Mouse (Mus musculus) intestine, embryonic 16.5 days (tissue): ENCODE measurements around the gene Stard7. TPM values are rescaled to one million over a fixed set of nuclear protein-coding genes. Genes with fewer than 3 reads are reported as not detected.
A peak's percentile ranks its signal among the peaks of the same experiment; 100 is the strongest.
"Not testable (repeated sequence)": the region's sequence is repeated elsewhere in the genome, so short reads cannot be mapped to it uniquely, and the experiment has no call there.

Experiments
- ATAC-seq: fragments of 200-750 bp; cut with Nextera tagmentation; 2 replicates; pipeline ENCODE4 v1.8.0; 2017; ENCODE audit warnings: moderate TSS enrichment, moderate library complexity
- H3K27ac ChIP-seq: fragments of 300-500 bp; sonication (generic); 2 replicates; pipeline ENCODE4 v1.5.1; 2014; ENCODE audit warnings: mild to moderate bottlenecking, low read length
- H3K27me3 ChIP-seq: fragments of 300-500 bp; sonication (generic); replicated peaks from 2 replicates; pipeline ENCODE4 v1.6.1; 2014; ENCODE audit warnings: low read length, control low read depth, mixed read lengths; ENCODE audit not compliant: control insufficient read depth, insufficient read depth
- H3K36me3 ChIP-seq: fragments of 300-500 bp; sonication (generic); 2 replicates; pipeline ENCODE4 v1.6.1; 2014; ENCODE audit warnings: low read length, control low read depth; ENCODE audit not compliant: control insufficient read depth, insufficient read depth
- H3K4me1 ChIP-seq: fragments of 300-500 bp; sonication (generic); 2 replicates; pipeline ENCODE4 v1.6.1; 2014; ENCODE audit warnings: low read length, control low read depth, mixed read lengths; ENCODE audit not compliant: control insufficient read depth, insufficient read depth
- H3K4me2 ChIP-seq: fragments of 300-500 bp; sonication (generic); 2 replicates; pipeline ENCODE4 v1.6.1; 2014; ENCODE audit warnings: low read depth, low read length, control low read depth
- H3K4me3 ChIP-seq: fragments of 300-500 bp; sonication (generic); 2 replicates; pipeline ENCODE4 v1.5.1; 2014; ENCODE audit warnings: mild to moderate bottlenecking, low read length
- H3K9ac ChIP-seq: fragments of 300-500 bp; sonication (generic); 2 replicates; pipeline ENCODE4 v1.6.1; 2014; ENCODE audit warnings: low read depth, low read length
- H3K9me3 ChIP-seq: fragments of 300-500 bp; sonication (generic); 2 replicates; pipeline ENCODE4 v1.6.1; 2016; ENCODE audit warnings: low read length, control low read depth; ENCODE audit not compliant: control insufficient read depth
- WGBS: fragments of 180-500 bp; shearing (Covaris S2); extraction: QIAGEN DNeasy Blood & Tissue Kit; methylation state at CpG from one replicate; pipeline ENCODE4 v1.1.7; 2014; 5-methylcytosine and 5-hydroxymethylcytosine counted together
- polyA plus RNA-seq: library from polyadenylated mRNA; unstranded; fragments of >200 nt; fragmentation: Nextera tagmentation; extraction: Ambion mirVana; gene quantifications from 2 replicates; pipeline ENCODE4 v1.2.1, GENCODE M21; 2015

Stard7 gene
- polyA plus RNA-seq, 1 experiment from 2014 or later, result 77.6 TPM

GRCm38 (mm10) chr2:127272049-127272448 is 2.0 kb downstream of the Stard7 start:
- WGBS, result 88% methylated on average over 4 of the region's 4 CpGs
- peaks cover 15% of the 10 kb centered on the region for H3K4me1 ChIP-seq
- not testable (repeated sequence) for H3K27ac ChIP-seq, H3K36me3 ChIP-seq, ATAC-seq, H3K27me3 ChIP-seq, H3K9ac ChIP-seq, H3K9me3 ChIP-seq, H3K4me3 ChIP-seq
- H3K4me2 ChIP-seq, result peak overlapping the region; percentile 80

DNA sequence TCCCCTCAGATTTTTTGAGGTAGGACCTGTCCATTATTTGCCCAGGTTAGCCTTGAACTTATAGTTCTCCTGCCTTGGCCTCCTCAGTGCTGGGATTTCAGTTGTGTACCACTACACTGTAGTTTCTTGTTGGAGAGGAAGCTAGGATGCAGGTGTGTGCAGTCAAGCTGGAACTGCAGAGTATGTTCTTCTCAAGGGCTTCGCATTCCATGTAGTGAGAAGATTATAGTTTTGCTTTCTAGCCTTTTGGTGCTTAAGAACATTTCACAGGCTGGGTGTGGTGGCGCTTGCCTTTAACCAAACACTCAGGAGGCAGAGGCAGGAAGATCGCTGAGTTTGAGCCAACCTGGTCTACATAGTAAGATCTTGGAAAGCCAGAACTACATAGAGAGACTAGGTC is 2.8 kb downstream of the Stard7 start:
- peaks cover 15% of the 10 kb centered on the region for H3K4me1 ChIP-seq
- H3K4me2 ChIP-seq, result no peak overlapping the region
- no peaks in the 10 kb centered on the region for H3K36me3 ChIP-seq
- H3K27ac ChIP-seq, result no peak overlapping the region
- H3K27me3 ChIP-seq, result no peaks in the 10 kb centered on the region
- WGBS, result 96% methylated on average over 3 of the region's 3 CpGs
- H3K9me3 ChIP-seq, result no peaks in the 10 kb centered on the region
- no peak overlapping the region for H3K4me3 ChIP-seq
- no peak overlapping the region for H3K9ac ChIP-seq
- no peak for ATAC-seq

DNA sequence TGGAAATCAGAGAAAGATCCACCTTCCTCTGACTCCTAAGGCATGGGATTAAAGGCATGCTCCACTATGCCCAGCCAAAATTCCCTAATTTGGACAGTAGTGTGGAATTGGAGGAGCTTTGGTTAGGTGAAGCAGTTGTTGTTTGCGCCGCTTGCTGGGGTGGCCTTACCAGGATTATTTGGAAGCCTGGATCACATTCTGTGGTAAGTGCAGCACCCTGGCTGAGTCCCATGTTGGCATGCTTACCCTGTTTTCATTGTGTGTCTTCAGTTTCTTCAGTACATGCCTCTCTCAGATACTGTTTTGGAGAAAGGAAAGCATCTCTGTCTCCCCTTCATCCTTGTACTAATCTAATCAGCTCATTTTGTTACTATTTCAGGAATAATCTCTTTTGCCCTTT is 4.6 kb downstream of the Stard7 start:
- Histone ChIP-seq H3K4me1 (peaks cover 17% of the 10 kb centered on the region), H3K36me3 (no peaks in the 10 kb centered on the region), H3K4me2 (no peak overlapping the region), H3K9ac (no peak overlapping the region), H3K4me3 (no peak overlapping the region), H3K27me3 (no peaks in the 10 kb centered on the region), H3K9me3 (no peaks in the 10 kb centered on the region), H3K27ac (no peak overlapping the region)
- no peak for ATAC-seq
- WGBS, result 86% methylated on average over 2 of the region's 2 CpGs

GRCm38 (mm10) chr2:127275551-127276320 is 5.7 kb downstream of the Stard7 start:
- Histone ChIP-seq H3K9me3 (no peaks in the 10 kb centered on the region), H3K36me3 (no peaks in the 10 kb centered on the region)
- WGBS, result 62% methylated on average over 5 of the region's 5 CpGs

DNA sequence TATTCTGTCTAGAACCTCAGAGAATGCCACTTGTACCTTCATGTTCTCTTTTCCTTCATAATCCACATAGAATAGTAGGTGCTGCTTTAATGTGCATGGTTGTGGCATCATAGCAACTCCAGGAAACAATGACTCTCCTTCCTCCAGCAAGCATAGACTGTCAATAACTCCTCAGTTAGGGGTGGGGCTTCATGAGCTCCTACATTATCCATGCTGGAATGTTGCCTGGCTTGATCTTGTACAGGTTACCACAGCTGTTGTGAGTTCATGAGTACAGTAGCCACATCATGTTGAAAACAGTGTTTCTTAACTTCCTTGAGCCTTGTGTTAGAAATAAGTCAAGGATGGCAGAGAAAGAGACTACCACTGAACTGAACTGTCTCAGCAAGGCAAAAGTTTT is 8.1 kb downstream of the Stard7 start:
- Histone ChIP-seq H3K4me2 (no peak overlapping the region), H3K9me3 (no peaks in the 10 kb centered on the region), H3K27me3 (no peaks in the 10 kb centered on the region), H3K9ac (no peak overlapping the region), H3K4me1 (peaks cover 14% of the 10 kb centered on the region), H3K4me3 (no peak overlapping the region), H3K27ac (no peak overlapping the region), H3K36me3 (no peaks in the 10 kb centered on the region)
- ATAC-seq, result no peak

More at GRCm38 (mm10) chr2:127275551-127276320, 5.7 kb downstream of the Stard7 start:
- no peak for ATAC-seq
- Histone ChIP-seq H3K4me2 (no peak overlapping the region), H3K9ac (no peak overlapping the region), H3K27ac (no peak overlapping the region), H3K4me1 (peaks cover 17% of the 10 kb centered on the region), H3K4me3 (no peak overlapping the region), H3K27me3 (no peaks in the 10 kb centered on the region)

GRCm38 (mm10) chr2:127292250-127292649 is 22.2 kb downstream of the Stard7 start:
- Histone ChIP-seq H3K4me2 (no peak overlapping the region), H3K27me3 (no peaks in the 10 kb centered on the region), H3K9me3 (no peaks in the 10 kb centered on the region), H3K4me1 (no peaks in the 10 kb centered on the region), H3K36me3 (peaks cover 15% of the 10 kb centered on the region), H3K27ac (no peak overlapping the region), H3K9ac (no peak overlapping the region), H3K4me3 (no peak overlapping the region)
- no peak for ATAC-seq
- 68% methylated on average over 4 of the region's 4 CpGs for WGBS

GRCm38 (mm10) chr2:127297001-127297805 is 27.2 kb downstream of the Stard7 start:
- Histone ChIP-seq H3K9me3 (no peaks in the 10 kb centered on the region), H3K4me2 (no peak overlapping the region), H3K27me3 (no peaks in the 10 kb centered on the region), H3K4me3 (no peak overlapping the region), H3K27ac (no peak overlapping the region), H3K9ac (no peak overlapping the region), H3K4me1 (no peaks in the 10 kb centered on the region), H3K36me3 (peaks cover 10% of the 10 kb centered on the region; the same call in 1 of the 2 replicates)
- no peak for ATAC-seq
- WGBS, result 95% methylated on average over 7 of the region's 7 CpGs

DNA sequence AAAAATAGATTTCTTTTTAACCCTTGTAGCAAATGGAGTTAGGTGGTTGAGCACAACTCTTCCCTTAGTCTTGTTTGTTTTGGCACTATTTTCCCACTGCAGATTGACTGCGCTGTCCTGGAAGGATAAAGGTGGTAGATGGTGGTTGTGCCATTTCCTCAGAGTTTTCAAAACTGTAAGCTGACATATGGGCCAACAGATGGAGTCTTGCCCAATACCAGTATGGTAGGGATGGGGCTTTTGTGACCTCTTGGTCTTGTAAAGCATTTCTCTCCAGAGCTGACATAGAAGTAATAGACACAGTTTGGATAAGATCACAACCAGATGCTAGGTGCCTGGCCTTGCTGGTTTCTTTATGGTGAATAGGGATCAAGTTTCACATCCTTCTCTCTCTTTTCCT is 28.0 kb downstream of the Stard7 start:
- H3K9ac ChIP-seq, result no peak overlapping the region
- no peak overlapping the region for H3K4me3 ChIP-seq
- H3K27ac ChIP-seq, result no peak overlapping the region
- no peak overlapping the region for H3K4me2 ChIP-seq
- ATAC-seq, result no peak
- WGBS, result 97% methylated on average over 1 of the region's 1 CpGs
- H3K36me3 ChIP-seq, result peaks cover 10% of the 10 kb centered on the region; the same call in 1 of the 2 replicates
- H3K27me3 ChIP-seq, result no peaks in the 10 kb centered on the region
- H3K4me1 ChIP-seq, result no peaks in the 10 kb centered on the region
- H3K9me3 ChIP-seq, result no peaks in the 10 kb centered on the region

DNA sequence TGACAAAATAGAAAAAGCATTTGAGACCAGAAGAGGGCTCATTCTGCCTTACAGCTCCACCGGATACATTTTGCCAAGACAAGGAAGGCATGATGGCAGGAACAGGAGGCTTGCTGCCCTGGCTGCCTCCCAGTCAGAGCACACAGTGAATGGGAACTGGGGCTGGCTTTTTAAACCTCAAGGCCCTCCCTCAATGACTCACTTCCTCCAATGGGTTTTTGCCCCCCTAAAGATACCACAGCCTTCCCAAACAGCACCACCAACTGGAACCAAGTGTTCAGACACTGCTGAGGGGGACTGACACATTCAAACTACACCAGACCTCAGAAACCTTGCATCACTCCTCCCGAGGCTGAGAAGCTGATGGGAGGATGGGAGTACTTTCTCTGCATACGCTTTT is 30.7 kb downstream of the Stard7 start:
- peaks cover 10% of the 10 kb centered on the region; the same call in 1 of the 2 replicates for H3K36me3 ChIP-seq
- H3K4me2 ChIP-seq, result no peak overlapping the region
- WGBS, result 79% methylated on average over 3 of the region's 3 CpGs
- no peak for ATAC-seq
- no peaks in the 10 kb centered on the region for H3K9me3 ChIP-seq
- no peak overlapping the region for H3K27ac ChIP-seq
- H3K4me1 ChIP-seq, result no peaks in the 10 kb centered on the region
- H3K27me3 ChIP-seq, result no peaks in the 10 kb centered on the region
- no peak overlapping the region for H3K9ac ChIP-seq
- H3K4me3 ChIP-seq, result no peak overlapping the region
